Mouse (Mus musculus) kidney, postnatal 0 days (tissue): ENCODE data around the gene Tecta. TPM values are rescaled to one million over a fixed set of nuclear protein-coding genes. Genes with fewer than 3 reads are reported as not detected.

Experiments used
- ATAC-seq: fragments of 200-750 bp; cut with Nextera tagmentation; replicated peaks from 2 replicates; pipeline ENCODE4 v1.8.0; 2017; ENCODE audit warnings: low read depth, moderate number of reproducible peaks, moderate TSS enrichment, moderate library complexity; ENCODE audit not compliant: low FRiP score
- DNase-seq: peaks from one replicate; pipeline ENCODE4 v3.0.0-alpha.2; 2016; ENCODE audit warnings: low spot score
- H3K27ac ChIP-seq: fragments of 300-500 bp; sonication (generic); 2 replicates; pipeline ENCODE4 v1.5.1; 2014; ENCODE audit warnings: mild to moderate bottlenecking
- H3K27me3 ChIP-seq: fragments of 300-500 bp; sonication (generic); 2 replicates; pipeline ENCODE4 v1.6.1; 2014; ENCODE audit warnings: low read length, mixed read lengths; ENCODE audit not compliant: insufficient read depth
- H3K36me3 ChIP-seq: fragments of 300-500 bp; sonication (generic); 2 replicates; pipeline ENCODE4 v1.6.1; 2014; ENCODE audit warnings: low read length, mixed read lengths; ENCODE audit not compliant: insufficient read depth
- H3K4me1 ChIP-seq: fragments of 300-500 bp; sonication (generic); replicated peaks from 2 replicates; pipeline ENCODE4 v1.6.1; 2014; ENCODE audit warnings: antibody characterized with exemption, low read length, mixed read lengths; ENCODE audit not compliant: insufficient read depth
- H3K4me2 ChIP-seq: fragments of 300-500 bp; sonication (generic); 2 replicates; pipeline ENCODE4 v1.6.1; 2014; ENCODE audit warnings: mild to moderate bottlenecking, low read length, moderate library complexity, mixed read lengths
- H3K4me3 ChIP-seq: fragments of 300-500 bp; sonication (generic); replicated peaks from 2 replicates; pipeline ENCODE4 v1.5.1; 2014; ENCODE audit warnings: low read depth, low read length
- H3K9ac ChIP-seq: fragments of 300-500 bp; sonication (generic); 2 replicates; pipeline ENCODE4 v1.6.1; 2014; ENCODE audit warnings: low read depth, low read length
- H3K9me3 ChIP-seq: fragments of 300-500 bp; sonication (generic); replicated peaks from 2 replicates; pipeline ENCODE4 v1.6.1; 2016; ENCODE audit warnings: low read length, inconsistent platforms, mixed read lengths
- CTCF ChIP-seq: IDR thresholded peaks from 2 replicates; pipeline ENCODE4 v1.5.1; 2016; ENCODE audit warnings: antibody characterized with exemption, low read depth, mild to moderate bottlenecking, moderate library complexity
- WGBS: fragments of 180-500 bp; shearing (Covaris S2); extraction: QIAGEN DNeasy Blood & Tissue Kit; methylation state at CpG from one replicate; pipeline ENCODE4 v1.1.7; 2014; 5-methylcytosine and 5-hydroxymethylcytosine counted together
- polyA plus RNA-seq: library from polyadenylated mRNA; unstranded; fragments of >200 nt; fragmentation: Nextera tagmentation; extraction: Ambion mirVana; gene quantifications from 2 replicates; pipeline ENCODE4 v1.2.1, GENCODE M21; 2015

Gene Tecta
- polyA plus RNA-seq, 1 experiment from 2014 or later = 0.11 TPM

DNA sequence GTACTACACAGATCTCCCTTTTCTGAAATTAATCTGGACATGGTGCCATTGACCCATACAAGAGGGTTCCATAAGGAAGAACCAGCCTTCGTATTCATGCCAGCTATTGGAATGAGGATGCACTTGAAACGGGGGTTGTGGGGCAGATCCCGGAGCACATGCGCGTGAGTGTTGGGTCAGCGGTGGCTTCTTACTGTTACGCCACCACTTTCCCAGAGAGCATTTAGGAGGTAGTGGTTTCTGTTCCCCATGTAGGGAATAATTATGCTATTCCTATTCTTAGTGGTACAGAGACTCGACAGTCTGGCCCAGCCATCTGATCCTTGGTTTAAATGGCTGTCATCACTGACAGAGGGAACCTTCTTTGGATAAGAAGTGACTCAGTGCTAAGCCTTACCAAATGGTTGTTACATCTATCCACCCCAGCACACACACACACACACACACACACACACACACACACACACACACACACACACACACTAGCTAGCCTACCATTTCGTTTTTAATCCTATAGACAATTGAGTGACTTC is 81.2 kb downstream of the Tecta start:
- H3K4me1 ChIP-seq = no peaks in the 10 kb centered on the region
- H3K9ac ChIP-seq = no peak overlapping the region
- ATAC-seq = no peak
- H3K4me2 ChIP-seq = no peak overlapping the region
- WGBS = 85% methylated on average over 9 of the region's 9 CpGs
- no peaks in the 10 kb centered on the region for H3K36me3 ChIP-seq
- no peak for DNase-seq
- H3K27ac ChIP-seq = no peak overlapping the region
- H3K27me3 ChIP-seq = no peaks in the 10 kb centered on the region
- H3K4me3 ChIP-seq = no peak overlapping the region
- no peak for TF ChIP-seq CTCF
- H3K9me3 ChIP-seq = no peaks in the 10 kb centered on the region

- Histone ChIP-seq H3K4me1 (no peaks in the 10 kb centered on the region), H3K4me3 (no peak overlapping the region), H3K4me2 (no peak overlapping the region), H3K27me3 (no peaks in the 10 kb centered on the region), H3K36me3 (no peaks in the 10 kb centered on the region), H3K9me3 (no peaks in the 10 kb centered on the region), H3K27ac (no peak overlapping the region), H3K9ac (no peak overlapping the region)
- ATAC-seq (no peak), DNase-seq (no peak)
- TF ChIP-seq CTCF = peak; percentile 13; the same call in 1 of the 2 replicates
- 76% methylated on average over 3 of the region's 3 CpGs for WGBS
Observed at GRCm38 (mm10) chr9:42317337-42317736, 82.4 kb downstream of the Tecta start.

DNA sequence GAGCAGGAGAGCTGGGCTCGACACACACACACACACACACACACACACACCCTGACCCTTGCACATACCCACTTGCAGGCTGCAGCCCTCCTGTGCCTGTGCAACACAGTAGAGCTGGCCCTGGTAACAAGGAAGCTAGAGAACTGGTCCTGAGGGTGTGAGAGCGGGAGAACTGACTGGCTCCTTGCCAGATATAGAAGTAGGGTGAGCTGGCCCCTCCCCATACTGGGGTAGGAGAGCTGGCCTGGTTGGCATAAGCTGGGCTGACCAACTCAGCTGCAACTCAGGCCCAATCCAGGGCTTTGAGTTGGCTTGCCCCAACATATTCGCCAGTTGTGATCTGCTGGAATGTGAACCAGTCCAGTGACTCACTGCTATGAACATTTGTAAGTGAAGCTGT is 83.9 kb downstream of the Tecta start:
- Histone ChIP-seq H3K36me3 (no peaks in the 10 kb centered on the region), H3K9ac (no peak overlapping the region), H3K9me3 (no peaks in the 10 kb centered on the region), H3K27ac (no peak overlapping the region), H3K4me3 (no peak overlapping the region), H3K4me2 (no peak overlapping the region), H3K4me1 (no peaks in the 10 kb centered on the region), H3K27me3 (no peaks in the 10 kb centered on the region)
- WGBS = 62% methylated on average over 3 of the region's 3 CpGs
- TF ChIP-seq CTCF = no peak
- ATAC-seq (peak; percentile 80), DNase-seq (peak; percentile 27)

DNA sequence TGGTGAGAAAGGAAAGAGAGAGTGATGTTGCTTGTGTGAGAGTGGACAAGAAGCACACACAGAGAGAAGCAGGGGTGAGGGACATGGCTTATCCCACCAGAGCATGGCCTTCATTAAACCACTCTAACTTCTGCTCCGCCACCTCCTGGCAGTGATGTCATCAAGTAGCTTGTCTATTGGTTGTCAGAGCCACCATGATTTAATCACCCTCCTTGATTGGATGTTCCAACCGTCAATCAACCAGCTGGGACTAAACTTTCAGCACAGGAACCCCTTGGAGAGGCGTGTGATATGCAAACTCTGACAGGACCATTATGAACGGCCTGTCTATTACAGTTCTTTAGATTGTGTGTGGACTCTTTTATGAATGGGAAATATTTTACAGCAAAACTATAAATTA is 84.8 kb downstream of the Tecta start:
- Histone ChIP-seq H3K9me3 (no peaks in the 10 kb centered on the region), H3K27me3 (no peaks in the 10 kb centered on the region), H3K27ac (no peak overlapping the region), H3K9ac (no peak overlapping the region), H3K36me3 (no peaks in the 10 kb centered on the region), H3K4me1 (no peaks in the 10 kb centered on the region), H3K4me2 (no peak overlapping the region), H3K4me3 (no peak overlapping the region)
- TF ChIP-seq CTCF = no peak
- ATAC-seq (peak; percentile 57; the same call in 1 of the 2 replicates), DNase-seq (peak; percentile 36)
- WGBS = 60% methylated on average over 4 of the region's 4 CpGs

DNA sequence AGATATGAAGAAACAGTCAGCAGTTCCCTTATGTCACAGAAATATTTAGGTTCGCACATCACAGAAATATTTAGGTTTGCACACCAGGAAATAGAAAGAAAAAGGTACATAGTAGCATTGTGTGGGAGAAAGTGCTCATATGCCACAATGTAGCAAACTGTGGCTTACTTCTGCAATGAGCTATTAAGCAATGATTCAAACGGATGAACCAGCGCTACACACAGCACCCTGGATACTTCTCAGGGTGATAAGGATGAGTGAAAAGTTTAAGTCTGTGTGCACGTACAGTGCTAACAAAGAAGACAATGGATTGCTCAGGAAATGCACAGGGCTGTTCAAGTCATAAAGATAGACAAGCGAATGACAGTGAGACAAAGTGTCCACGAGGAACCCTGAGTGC is 85.3 kb downstream of the Tecta start:
- H3K4me2 ChIP-seq = no peak overlapping the region
- no peaks in the 10 kb centered on the region for H3K4me1 ChIP-seq
- no peak for ATAC-seq
- 76% methylated on average over 6 of the region's 6 CpGs for WGBS
- H3K9ac ChIP-seq = no peak overlapping the region
- H3K36me3 ChIP-seq = no peaks in the 10 kb centered on the region
- no peaks in the 10 kb centered on the region for H3K9me3 ChIP-seq
- H3K4me3 ChIP-seq = no peak overlapping the region
- no peak overlapping the region for H3K27ac ChIP-seq
- no peak for DNase-seq
- no peak for TF ChIP-seq CTCF
- no peaks in the 10 kb centered on the region for H3K27me3 ChIP-seq

GRCm38 (mm10) chr9:42313872-42314271 is 85.9 kb downstream of the Tecta start:
- 11% methylated on average over 3 of the region's 3 CpGs for WGBS
- Histone ChIP-seq H3K9me3 (no peaks in the 10 kb centered on the region), H3K27me3 (no peaks in the 10 kb centered on the region), H3K4me3 (no peak overlapping the region), H3K36me3 (no peaks in the 10 kb centered on the region), H3K27ac (no peak overlapping the region), H3K4me1 (no peaks in the 10 kb centered on the region), H3K4me2 (no peak overlapping the region), H3K9ac (no peak overlapping the region)
- ATAC-seq = no peak
- peak; percentile 39 for DNase-seq
- TF ChIP-seq CTCF = peak; percentile 71

GRCm38 (mm10) chr9:42311311-42311710 is 88.4 kb downstream of the Tecta start:
- no peak overlapping the region for H3K4me3 ChIP-seq
- H3K36me3 ChIP-seq = no peaks in the 10 kb centered on the region
- H3K9ac ChIP-seq = no peak overlapping the region
- no peaks in the 10 kb centered on the region for H3K27me3 ChIP-seq
- no peak for DNase-seq
- no peaks in the 10 kb centered on the region for H3K4me1 ChIP-seq
- H3K9me3 ChIP-seq = no peaks in the 10 kb centered on the region
- H3K27ac ChIP-seq = no peak overlapping the region
- no peak overlapping the region for H3K4me2 ChIP-seq
- 90% methylated on average over 3 of the region's 3 CpGs for WGBS
- no peak; the same call in 1 of the 2 replicates for TF ChIP-seq CTCF
- no peak for ATAC-seq
